Mouse (Mus musculus): ENCODE results near the gene Trp53i11. TPM values are rescaled to one million over a fixed set of nuclear protein-coding genes. Genes with fewer than 3 reads are reported as not detected.

The Trp53i11 gene
- 90.5 and 110 TPM in 2 replicates for polyA plus RNA-seq (2015; fragmentation: Nextera tagmentation; extraction: Ambion mirVana)

DNA sequence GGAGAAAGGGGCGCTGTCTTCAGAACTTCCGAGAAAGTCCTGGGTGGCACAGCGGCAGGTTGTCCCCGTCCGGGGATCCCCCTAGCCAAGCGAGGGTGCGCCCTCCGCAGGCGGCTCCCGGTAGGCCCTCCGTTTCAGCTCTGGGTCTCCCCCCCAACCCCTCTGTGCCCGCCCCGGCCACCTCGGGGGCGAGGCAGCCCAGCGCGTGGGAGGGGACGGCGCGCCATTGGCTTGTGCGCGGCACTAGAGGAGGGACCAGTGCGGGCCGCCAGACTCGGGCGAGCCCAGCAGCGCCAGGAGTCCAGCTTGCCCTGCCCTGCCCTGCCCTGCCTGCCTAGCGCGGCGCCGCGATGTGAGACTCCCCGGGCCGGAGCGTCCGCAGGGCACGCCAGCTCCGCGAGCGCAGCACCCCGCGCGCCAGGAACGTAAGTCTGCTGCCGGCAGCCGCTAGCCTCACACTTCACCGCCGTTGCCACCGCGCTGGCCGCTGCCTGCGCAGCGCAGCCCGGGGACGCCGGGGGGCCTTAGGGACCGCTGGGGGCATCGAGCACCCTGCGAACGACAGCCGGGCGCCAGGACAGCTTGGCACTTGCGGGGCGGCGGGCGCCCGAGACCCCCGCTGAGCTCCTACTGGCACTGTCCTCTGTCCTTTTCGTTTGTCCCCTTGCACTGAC is at the start of gene Trp53i11:
Gene Trp53i11 (plus strand): TSS at position 226 of the 674 bp plus-strand sequence.
- under 1% methylated on average over 69 of the region's 69 CpGs for WGBS
- no peaks in the 10 kb centered on the region for H3K27me3 ChIP-seq
- peak; percentile 88 for ATAC-seq (replicated peaks)
- no peaks in the 10 kb centered on the region for H3K36me3 ChIP-seq
- peak within 1 kb of the TSS; percentile 97 for H3K27ac ChIP-seq (replicated peaks)
- H3K9me3 ChIP-seq: no peaks in the 10 kb centered on the region
- H3K9ac ChIP-seq (replicated peaks): peak within 1 kb of the TSS; percentile 96
- peak within 1 kb of the TSS; percentile 70 for H3K4me2 ChIP-seq (replicated peaks)
- peaks cover 44% of the 10 kb centered on the region for H3K4me1 ChIP-seq
- peak within 1 kb of the TSS; percentile 91 for H3K4me3 ChIP-seq

GRCm38 (mm10) chr2:93139476-93139875 is 47.9 kb upstream of the Trp53i11 start:
- 0 out of 2 replicates have a peak, but pooled peaks cover 6% of the 10 kb centered on the region for H3K4me1 ChIP-seq
- H3K27me3 ChIP-seq: no peaks in the 10 kb centered on the region
- no peak overlapping the region for H3K9ac ChIP-seq (replicated peaks)
- no peaks in the 10 kb centered on the region for H3K36me3 ChIP-seq
- H3K9me3 ChIP-seq: no peaks in the 10 kb centered on the region
- no peak overlapping the region for H3K4me3 ChIP-seq
- H3K27ac ChIP-seq (replicated peaks): no peak overlapping the region
- no peak overlapping the region for H3K4me2 ChIP-seq (replicated peaks)
- ATAC-seq (replicated peaks): no peak
- WGBS: 92% methylated on average over 7 of the region's 7 CpGs

DNA sequence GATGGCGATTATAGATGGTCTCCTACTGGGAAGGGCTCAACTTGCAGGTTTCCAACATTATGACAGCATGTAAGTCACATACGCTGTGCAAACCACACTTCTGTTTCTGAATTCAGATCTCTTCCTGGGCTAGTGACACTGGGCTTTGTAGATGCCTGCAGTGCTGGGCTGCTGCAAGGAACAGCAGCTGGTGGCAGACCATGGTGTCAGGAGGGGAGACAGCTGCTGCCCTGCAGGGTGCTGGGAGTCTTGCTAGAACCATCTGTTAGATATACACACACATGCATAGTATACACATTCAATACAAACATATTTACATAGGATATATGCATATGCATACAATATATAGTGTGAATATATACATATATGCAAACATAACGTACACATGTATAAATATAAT is 46.0 kb upstream of the Trp53i11 start:
- Histone ChIP-seq H3K9ac (replicated peaks) (no peak overlapping the region), H3K27ac (replicated peaks) (no peak overlapping the region), H3K9me3 (no peaks in the 10 kb centered on the region), H3K4me3 (no peak overlapping the region), H3K4me2 (replicated peaks) (no peak overlapping the region), H3K27me3 (no peaks in the 10 kb centered on the region), H3K4me1 (0 out of 2 replicates have a peak, but pooled peaks cover 6% of the 10 kb centered on the region), H3K36me3 (no peaks in the 10 kb centered on the region)
- WGBS: 52% methylated on average over 3 of the region's 3 CpGs
- ATAC-seq (replicated peaks): peak; percentile 46

GRCm38 (mm10) chr2:93142616-93143015 is 44.7 kb upstream of the Trp53i11 start:
- Histone ChIP-seq H3K4me1 (0 out of 2 replicates have a peak, but pooled peaks cover 6% of the 10 kb centered on the region), H3K4me2 (replicated peaks) (no peak overlapping the region), H3K27ac (replicated peaks) (no peak overlapping the region), H3K36me3 (no peaks in the 10 kb centered on the region), H3K27me3 (no peaks in the 10 kb centered on the region), H3K9me3 (no peaks in the 10 kb centered on the region), H3K9ac (replicated peaks) (no peak overlapping the region), H3K4me3 (no peak overlapping the region)
- 68% methylated on average over 7 of the region's 7 CpGs for WGBS
- no peak for ATAC-seq (replicated peaks)

- no peaks in the 10 kb centered on the region for H3K36me3 ChIP-seq
- H3K27ac ChIP-seq (replicated peaks): no peak overlapping the region
- 93% methylated on average over 3 of the region's 3 CpGs for WGBS
- no peak overlapping the region for H3K4me2 ChIP-seq (replicated peaks)
- H3K4me1 ChIP-seq: 0 out of 2 replicates have a peak, but pooled peaks cover 6% of the 10 kb centered on the region
- H3K4me3 ChIP-seq: no peak overlapping the region
- no peaks in the 10 kb centered on the region for H3K27me3 ChIP-seq
- ATAC-seq (replicated peaks): no peak
- no peak overlapping the region for H3K9ac ChIP-seq (replicated peaks)
- no peaks in the 10 kb centered on the region for H3K9me3 ChIP-seq
Measured at GRCm38 (mm10) chr2:93144126-93144525, 43.2 kb upstream of the Trp53i11 start.

DNA sequence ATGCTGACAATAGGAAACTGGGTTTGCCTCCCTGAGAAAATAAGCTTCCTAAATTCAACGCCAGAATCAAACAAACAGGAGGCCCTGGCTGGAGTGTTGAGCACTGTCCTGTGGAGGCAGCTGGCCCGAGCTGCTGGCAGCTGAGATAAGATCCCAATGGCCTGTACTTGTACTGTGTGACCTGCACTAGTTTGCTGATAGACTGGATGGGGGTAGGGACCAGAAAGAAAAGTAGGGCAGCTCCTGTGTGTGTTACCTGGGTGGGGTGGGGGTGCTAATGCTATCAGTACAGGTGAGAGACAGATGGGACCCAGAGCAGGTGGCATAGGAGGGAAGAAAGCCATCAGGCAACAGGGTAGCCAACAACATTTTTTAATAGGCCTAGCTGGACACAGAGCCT is 37.3 kb upstream of the Trp53i11 start:
- no peak overlapping the region for H3K4me2 ChIP-seq (replicated peaks)
- no peaks in the 10 kb centered on the region for H3K9me3 ChIP-seq
- ATAC-seq (replicated peaks): no peak
- no peak overlapping the region for H3K9ac ChIP-seq (replicated peaks)
- 50% methylated on average over 2 of the region's 2 CpGs for WGBS
- H3K27me3 ChIP-seq: no peaks in the 10 kb centered on the region
- no peaks in the 10 kb centered on the region for H3K36me3 ChIP-seq
- no peak overlapping the region for H3K27ac ChIP-seq (replicated peaks)
- peaks cover 16% of the 10 kb centered on the region for H3K4me1 ChIP-seq
- H3K4me3 ChIP-seq: no peak overlapping the region

DNA sequence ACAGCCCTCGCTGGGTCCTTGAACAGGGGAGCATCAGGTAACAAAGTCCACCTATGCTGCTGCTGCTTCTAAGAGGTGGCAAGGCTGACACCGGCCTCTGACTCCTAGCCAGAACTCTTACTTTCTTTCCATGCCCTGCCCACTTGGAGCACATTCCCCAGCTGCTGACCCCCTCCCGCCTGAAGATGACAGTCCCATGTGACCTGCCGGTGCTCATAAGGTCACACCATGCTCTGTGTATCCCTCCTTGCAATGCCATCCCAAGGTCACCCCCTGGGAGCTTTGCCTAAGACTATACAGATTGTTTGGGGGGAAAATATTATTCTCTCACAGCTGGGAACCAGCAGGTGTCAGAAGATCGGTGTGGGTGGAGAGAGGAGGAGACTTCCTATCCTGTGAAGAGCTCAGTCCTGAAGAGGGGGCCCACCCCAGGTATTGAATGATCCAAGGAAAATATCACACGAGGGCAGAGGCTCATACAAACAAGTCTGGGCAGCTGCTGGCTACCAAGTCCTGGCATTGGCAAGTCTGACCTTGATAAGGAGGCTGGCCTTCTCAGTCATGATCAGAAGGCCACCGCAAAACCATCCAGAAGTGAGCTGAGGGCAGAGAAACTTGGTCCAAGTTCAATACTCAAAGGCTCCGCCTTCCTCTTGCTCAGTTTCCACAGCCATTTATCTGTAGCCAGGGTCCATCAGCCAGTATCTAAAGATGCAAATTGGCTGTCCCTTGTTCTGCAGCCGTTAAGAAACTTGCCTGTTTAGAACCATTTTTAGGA is 36.5 kb upstream of the Trp53i11 start:
- peaks cover 16% of the 10 kb centered on the region for H3K4me1 ChIP-seq
- no peak for ATAC-seq (replicated peaks)
- H3K36me3 ChIP-seq: no peaks in the 10 kb centered on the region
- 67% methylated on average over 9 of the region's 9 CpGs for WGBS
- H3K27ac ChIP-seq (replicated peaks): no peak overlapping the region
- H3K27me3 ChIP-seq: no peaks in the 10 kb centered on the region
- H3K4me3 ChIP-seq: no peak overlapping the region
- H3K9ac ChIP-seq (replicated peaks): no peak overlapping the region
- no peaks in the 10 kb centered on the region for H3K9me3 ChIP-seq
- no peak overlapping the region for H3K4me2 ChIP-seq (replicated peaks)

DNA sequence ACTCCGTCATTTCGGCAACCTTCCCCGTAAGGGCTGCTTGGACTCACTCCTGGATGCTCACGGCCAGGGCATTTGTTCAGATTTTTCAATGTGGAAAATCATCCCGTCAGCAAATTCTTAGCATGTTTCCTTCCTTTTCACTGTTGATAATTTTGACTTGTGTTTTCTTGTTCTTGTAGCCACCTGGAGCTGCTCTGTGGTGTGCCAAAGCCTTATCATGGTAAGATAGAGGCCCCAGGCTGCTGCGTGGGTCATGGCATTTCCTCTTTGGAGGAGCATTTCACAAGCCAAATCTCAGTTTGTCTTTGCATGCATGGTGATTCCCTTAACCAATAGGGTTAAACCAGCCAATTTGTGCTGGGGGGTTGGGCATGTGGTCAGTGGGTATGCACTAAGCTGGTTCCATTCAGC is 35.2 kb upstream of the Trp53i11 start:
- no peak overlapping the region for H3K4me3 ChIP-seq
- no peaks in the 10 kb centered on the region for H3K36me3 ChIP-seq
- no peaks in the 10 kb centered on the region for H3K27me3 ChIP-seq
- no peak overlapping the region for H3K27ac ChIP-seq (replicated peaks)
- H3K9me3 ChIP-seq: no peaks in the 10 kb centered on the region
- peaks cover 16% of the 10 kb centered on the region for H3K4me1 ChIP-seq
- H3K9ac ChIP-seq (replicated peaks): no peak overlapping the region
- 68% methylated on average over 6 of the region's 6 CpGs for WGBS
- no peak overlapping the region for H3K4me2 ChIP-seq (replicated peaks)
- no peak for ATAC-seq (replicated peaks)

DNA sequence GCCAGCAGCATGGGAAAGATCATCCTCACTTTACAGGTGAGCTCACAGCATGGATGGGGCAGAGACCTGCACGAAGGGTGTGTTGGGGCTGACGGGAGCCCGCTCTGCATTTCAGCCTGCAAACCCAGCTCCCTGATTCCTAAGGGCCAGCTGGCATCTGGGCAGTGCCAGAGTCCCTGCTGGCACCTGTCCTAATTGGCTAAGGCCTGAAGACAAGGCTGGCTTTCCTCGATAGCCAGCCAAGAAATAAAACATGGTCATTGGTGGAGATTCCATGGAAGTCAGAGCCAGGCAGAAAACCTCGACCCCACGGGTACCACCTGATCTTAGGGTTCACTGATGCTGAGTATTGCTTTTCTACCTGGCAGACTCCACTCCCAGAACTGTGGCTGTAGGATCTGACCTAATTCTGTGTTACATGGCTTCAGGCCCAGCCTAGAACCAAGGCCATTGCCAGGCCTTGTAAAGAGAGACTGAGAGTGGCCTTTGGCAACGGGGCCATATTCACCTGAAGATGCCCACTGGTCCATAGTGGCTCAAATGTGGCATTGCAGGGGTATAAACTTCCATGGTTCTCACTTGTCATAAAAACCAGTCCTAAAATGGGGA is 34.4 kb upstream of the Trp53i11 start:
- Histone ChIP-seq H3K9ac (replicated peaks) (no peak overlapping the region), H3K9me3 (no peaks in the 10 kb centered on the region), H3K4me3 (no peak overlapping the region), H3K4me1 (peaks cover 16% of the 10 kb centered on the region), H3K36me3 (no peaks in the 10 kb centered on the region), H3K4me2 (replicated peaks) (no peak overlapping the region), H3K27ac (replicated peaks) (no peak overlapping the region), H3K27me3 (no peaks in the 10 kb centered on the region)
- 52% methylated on average over 7 of the region's 7 CpGs for WGBS
- peak; percentile 53; the same call in 1 of the 2 replicates for ATAC-seq (replicated peaks)

DNA sequence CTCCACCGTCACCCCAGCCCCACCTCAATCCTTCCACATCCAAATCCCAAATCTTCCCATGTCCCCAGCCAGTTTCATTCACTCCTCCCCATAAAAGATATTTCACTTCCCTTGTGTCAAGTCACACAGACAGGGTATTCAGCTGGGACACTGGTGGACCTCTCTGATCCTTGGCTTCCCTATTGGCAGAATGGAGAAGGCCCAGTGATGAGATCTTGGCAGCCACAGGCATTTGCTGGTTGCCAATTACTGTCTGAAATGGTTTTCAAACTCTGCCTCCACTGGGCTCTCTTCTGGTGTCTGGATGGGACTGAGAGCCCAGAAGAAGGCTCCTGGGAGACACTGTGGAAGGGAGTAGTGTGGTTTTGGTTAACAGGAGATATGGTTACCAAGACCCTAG is 33.5 kb upstream of the Trp53i11 start:
- no peaks in the 10 kb centered on the region for H3K36me3 ChIP-seq
- peaks cover 16% of the 10 kb centered on the region for H3K4me1 ChIP-seq
- no peaks in the 10 kb centered on the region for H3K9me3 ChIP-seq
- H3K4me3 ChIP-seq: no peak overlapping the region
- H3K27ac ChIP-seq (replicated peaks): no peak overlapping the region
- no peaks in the 10 kb centered on the region for H3K27me3 ChIP-seq
- WGBS: 72% methylated on average over 1 of the region's 1 CpGs
- ATAC-seq (replicated peaks): no peak
- no peak overlapping the region for H3K4me2 ChIP-seq (replicated peaks)
- no peak overlapping the region for H3K9ac ChIP-seq (replicated peaks)

DNA sequence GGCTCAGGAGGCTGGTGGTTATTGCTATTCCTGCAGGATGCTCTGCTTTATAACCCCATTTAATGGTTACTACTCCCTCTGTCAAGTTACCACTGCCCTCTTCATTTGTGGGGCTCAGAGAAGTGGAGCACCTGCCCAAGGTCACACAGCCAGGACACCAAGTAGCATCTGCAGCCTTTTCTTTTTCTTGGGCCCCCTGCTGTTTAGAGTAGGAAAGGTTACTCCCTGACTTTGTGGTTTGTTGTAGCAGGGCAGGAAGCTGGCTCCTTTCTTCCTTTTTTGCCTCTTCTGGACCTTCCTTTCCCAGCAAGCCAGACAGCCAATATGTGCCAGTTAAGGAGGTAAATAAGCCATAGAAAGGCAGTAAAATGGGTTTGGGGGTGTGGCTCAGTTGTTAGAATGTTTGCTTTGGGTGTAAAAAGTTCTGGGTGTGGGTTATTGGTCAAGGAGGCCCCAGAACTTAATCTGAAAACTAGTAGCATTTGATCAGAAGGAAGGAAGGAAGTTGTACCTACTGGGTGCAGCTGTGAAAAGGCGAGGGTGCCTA is 32.8 kb upstream of the Trp53i11 start:
- no peak overlapping the region for H3K4me3 ChIP-seq
- H3K27me3 ChIP-seq: no peaks in the 10 kb centered on the region
- no peak overlapping the region for H3K4me2 ChIP-seq (replicated peaks)
- no peak overlapping the region for H3K27ac ChIP-seq (replicated peaks)
- no peaks in the 10 kb centered on the region for H3K9me3 ChIP-seq
- no peak for ATAC-seq (replicated peaks)
- H3K36me3 ChIP-seq: no peaks in the 10 kb centered on the region
- H3K9ac ChIP-seq (replicated peaks): no peak overlapping the region
- peaks cover 16% of the 10 kb centered on the region for H3K4me1 ChIP-seq
- 92% methylated on average over 1 of the region's 1 CpGs for WGBS

GRCm38 (mm10) chr2:93160467-93161035 is 26.8 kb upstream of the Trp53i11 start:
- Histone ChIP-seq H3K4me2 (replicated peaks) (no peak overlapping the region), H3K4me3 (no peak overlapping the region), H3K4me1 (peaks cover 9% of the 10 kb centered on the region), H3K36me3 (no peaks in the 10 kb centered on the region), H3K9ac (replicated peaks) (no peak overlapping the region), H3K27me3 (no peaks in the 10 kb centered on the region), H3K9me3 (no peaks in the 10 kb centered on the region), H3K27ac (replicated peaks) (no peak overlapping the region)
- no peak for ATAC-seq (replicated peaks)
- 74% methylated on average over 4 of the region's 4 CpGs for WGBS

Data from forebrain, embryonic 15.5 days (tissue).